Mouse (Mus musculus) lung, postnatal 4 days (tissue): ENCODE data around the gene Prkn.

Experiments
- DNase-seq, 2 experiments: peaks; one replicate each; pipeline ENCODE4 v3.0.0; 2021

Gene Prkn

GRCm38 (mm10) chr17:11866231-11866630 lies 1026.0 kb downstream of the Prkn start:
- DNase-seq: no peak

GRCm38 (mm10) chr17:11867334-11868095 lies 1027.3 kb downstream of the Prkn start:
- no peak for DNase-seq

DNA sequence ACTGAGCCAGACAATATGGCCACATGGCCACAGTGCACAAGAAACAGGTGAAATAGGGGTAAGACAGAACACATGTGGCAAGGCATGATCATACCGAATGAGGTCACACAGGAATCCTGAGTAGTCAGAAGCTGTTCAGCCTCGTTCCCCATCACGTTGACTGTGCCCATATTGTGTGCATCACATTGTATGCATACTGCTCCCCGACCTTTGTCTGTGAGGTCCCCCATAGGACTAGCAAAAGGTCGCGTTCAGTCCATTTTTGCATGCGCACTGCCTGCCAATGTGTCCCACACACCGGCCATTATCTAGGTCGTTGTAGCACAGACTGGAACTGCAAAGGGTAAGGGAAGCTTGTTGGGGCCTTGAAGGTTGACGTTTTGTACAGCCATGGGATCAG lies 1030.4 kb downstream of the Prkn start:
- no peak for DNase-seq

DNA sequence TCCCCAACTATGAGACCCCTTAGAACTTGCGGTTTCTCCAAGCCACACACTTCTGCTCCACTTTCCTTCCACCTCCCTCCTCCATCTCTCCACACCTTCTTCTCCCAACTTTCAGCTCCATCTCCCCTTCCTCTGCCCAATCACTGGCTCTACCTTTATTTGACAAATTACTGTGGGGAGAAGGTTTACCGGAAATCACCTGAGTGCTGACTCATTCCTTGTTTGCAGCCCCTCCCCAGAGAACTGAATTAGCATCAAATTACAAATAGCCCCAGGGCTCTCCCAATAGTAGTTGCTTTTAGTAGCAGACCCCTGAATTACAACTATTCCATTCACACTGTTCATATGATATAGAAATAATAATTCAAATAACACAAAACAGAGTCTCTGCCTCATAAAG lies 1036.1 kb downstream of the Prkn start:
- DNase-seq: no peak

DNA sequence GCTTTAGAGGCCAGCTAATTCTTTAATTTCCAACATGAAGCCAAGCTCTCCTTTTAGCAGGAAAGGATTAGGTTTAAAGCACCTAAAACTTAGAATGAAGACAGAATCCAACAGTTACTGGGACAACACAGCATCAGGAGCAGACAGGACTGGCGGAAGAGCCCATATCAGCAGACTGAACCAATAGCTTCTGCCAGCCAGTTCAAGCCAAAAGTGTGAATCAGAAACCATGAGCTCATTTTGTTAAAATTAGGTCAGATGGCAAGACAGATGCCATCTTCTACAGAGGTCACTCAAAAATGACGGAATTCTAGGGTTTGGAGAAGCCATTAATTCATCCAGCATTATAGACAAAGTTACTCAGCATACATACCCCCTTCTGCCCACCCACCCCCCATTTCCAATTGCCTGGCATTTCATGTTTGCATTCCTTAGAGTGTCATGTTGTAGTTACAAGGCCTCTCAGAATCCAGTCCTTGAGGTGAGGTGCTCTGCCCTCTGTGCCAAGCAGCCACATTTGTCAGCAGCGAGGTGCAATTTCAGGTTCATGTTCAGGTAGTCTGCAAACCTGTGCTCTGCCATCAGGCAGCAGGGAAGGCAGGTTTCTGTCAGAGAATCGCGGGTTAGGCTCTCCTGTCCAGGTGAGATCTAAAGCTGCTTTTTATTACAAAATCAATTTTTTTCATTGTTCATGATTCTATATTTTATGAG lies 1041.1 kb downstream of the Prkn start:
- no peak for DNase-seq

DNA sequence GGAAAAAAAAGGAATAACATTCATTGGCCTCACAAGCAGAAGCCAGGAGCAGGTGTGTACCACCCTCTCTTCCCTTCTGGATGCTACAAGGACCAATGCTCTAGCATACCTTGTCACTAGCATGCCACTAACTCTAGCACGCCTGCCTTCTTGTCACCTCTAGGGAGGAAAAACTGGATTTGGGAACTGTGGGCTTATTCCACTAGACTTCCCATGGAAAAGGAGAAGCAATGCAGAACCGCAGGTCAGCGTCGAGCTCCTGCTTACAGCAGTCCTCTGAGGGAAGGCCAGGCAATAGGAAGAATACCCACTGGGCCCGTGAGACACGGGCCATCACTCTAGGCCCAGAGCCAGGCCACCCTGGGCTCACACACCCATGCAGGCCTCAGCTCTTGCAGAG lies 1045.4 kb downstream of the Prkn start:
- DNase-seq: no peak

GRCm38 (mm10) chr17:11886963-11887362 lies 1046.8 kb downstream of the Prkn start:
- DNase-seq: no peak

DNA sequence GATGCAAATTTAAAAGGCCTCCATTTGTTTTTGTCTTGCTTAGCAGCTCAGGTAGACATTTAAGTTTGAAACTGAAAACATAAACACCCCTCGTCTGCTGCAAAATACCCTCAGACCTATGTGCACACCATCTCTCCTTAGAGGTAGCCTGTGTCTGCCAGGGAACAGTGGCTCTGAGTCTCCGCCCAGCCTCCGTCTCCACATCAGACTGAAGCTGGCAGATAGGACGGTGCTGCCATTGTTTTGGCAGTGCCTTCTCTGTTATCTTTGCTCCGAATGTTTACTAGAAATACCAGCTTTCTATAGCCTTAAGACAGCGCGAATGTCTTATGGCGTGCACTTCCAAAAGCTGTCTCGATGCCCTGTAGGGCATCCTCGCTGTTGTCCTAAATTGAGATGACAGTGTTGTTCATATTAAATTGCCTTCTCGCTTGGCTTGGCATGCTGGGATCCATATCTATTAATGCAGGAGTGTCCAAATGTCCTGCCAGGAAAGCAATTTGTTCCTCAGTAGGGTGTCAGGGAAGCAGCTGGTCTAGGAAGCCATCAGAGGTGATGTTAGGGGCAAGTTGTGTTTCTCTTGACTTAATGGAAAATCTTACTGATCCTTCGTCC lies 1047.5 kb downstream of the Prkn start:
- DNase-seq: no peak

DNA sequence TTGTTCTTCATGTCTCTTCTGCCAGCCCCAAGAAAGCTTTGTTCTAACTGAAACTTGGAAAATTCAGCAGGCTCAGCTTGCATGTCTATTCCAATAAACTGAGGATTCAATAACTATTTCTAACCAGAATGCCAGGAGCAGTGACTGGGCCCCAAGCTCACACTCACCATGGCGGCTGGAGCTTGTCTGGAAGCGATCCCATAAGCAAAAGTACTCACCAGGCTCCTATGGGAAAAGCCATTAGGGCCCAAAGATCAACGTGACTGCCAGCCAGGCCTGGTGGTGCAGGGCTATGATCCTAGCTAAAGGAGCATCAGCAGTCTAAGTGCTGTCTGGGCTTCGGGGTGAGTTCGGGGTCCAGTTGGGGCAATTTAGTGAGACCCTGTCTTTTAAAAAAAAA lies 1048.6 kb downstream of the Prkn start:
- no peak for DNase-seq

DNA sequence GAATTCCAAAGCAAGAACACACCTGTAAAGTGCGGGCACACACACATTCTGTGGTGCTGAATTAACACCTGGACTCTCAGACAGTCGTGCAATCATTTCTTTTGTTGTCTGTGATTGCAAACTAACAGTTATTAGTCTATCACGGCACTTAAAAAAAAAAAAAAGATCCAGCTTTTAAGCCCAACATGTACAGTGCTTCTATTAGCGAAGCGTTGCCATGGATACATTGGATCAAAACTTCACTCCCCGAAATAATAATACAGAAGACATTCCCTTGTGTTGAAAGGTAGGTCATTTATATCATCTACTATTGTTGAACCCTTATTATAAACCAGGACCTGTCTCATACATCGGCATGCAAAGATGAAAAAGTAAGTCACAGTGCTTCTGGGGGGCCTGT lies 1060.1 kb downstream of the Prkn start:
- DNase-seq: no peak

GRCm38 (mm10) chr17:11901731-11902130 lies 1061.5 kb downstream of the Prkn start:
- DNase-seq: no peak

GRCm38 (mm10) chr17:11903001-11903400 lies 1062.8 kb downstream of the Prkn start:
- no peak for DNase-seq

DNA sequence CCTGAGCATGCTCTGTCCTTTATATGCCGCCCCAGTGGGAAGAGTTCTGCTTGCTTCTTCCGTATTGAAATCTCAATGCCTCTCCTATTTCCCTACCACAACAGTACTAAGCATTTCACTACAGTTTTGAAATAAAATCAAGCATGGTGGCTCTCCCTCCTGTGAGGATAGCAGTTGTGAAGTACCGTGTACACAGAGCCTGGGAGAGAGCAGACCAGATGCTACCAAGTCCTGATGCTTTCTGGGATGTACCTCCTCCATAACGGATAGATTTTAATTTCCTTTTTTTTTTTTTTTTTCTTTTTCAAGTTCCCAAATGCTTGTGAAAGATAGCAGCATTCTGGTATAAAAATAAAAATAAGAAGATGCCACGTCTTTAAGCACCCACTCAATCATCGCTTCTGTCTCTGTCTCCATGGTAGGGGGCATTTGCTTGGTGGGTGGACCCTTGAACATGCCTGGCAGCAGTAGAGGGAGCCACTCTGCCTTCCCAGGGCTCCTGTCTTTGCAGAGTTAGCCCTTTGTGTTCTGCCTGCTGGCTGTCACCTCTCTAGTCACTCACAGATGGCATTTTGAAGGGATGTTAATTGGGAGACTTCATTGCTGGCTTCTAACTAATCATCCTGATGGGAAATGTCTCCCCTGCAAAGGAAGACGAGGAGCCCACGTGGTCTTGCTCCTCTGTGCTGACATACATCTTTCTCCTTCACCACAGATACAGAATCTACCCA lies 1070.6 kb downstream of the Prkn start:
- DNase-seq: no peak

- DNase-seq: no peak
Measured at GRCm38 (mm10) chr17:11912136-11912535, 1072.0 kb downstream of the Prkn start.

DNA sequence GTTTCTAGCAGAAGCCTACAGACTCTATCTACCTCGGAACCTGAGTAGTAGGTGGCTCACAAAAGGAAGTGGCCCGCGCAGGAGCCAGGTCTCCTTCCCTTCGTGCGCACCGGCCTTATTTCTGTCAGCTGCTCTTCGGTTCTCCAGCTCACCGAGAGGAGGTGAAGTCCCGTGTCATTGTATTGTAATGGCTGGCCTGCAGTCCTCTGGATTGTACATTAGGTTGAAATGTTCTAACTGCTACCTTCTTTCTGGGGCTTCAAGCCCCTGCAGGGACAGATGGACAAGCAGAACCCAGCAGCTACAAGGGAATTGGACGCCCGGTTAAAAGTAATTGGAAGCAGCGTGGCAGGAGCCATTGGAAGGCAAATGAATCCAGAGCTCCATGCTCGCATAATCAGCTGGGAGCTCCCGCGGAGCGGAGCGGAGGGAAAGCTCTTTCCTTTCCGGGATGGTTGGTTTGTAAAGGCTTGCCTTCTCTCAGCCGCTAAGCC lies 1072.7 kb downstream of the Prkn start:
- DNase-seq: no peak

DNA sequence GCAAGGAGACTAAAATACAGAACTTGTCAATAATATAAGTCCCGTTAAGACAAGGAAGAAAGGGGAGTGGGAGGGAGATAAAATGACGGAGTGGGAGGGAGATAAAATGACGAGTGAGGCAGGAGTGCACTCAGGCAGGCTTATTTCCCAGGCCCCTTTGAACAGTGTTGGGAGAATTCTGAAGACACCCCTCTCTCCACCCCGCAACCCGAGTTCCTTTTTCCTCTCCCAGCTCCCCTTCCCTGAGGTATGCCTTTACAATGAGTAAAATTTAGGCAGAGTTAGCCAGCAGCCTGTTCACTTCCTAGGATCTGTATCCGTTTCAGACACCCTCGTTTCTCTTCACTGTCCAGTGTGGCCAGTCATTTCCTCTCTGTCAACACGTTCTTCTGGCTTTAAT lies 1073.4 kb downstream of the Prkn start:
- DNase-seq: no peak

DNA sequence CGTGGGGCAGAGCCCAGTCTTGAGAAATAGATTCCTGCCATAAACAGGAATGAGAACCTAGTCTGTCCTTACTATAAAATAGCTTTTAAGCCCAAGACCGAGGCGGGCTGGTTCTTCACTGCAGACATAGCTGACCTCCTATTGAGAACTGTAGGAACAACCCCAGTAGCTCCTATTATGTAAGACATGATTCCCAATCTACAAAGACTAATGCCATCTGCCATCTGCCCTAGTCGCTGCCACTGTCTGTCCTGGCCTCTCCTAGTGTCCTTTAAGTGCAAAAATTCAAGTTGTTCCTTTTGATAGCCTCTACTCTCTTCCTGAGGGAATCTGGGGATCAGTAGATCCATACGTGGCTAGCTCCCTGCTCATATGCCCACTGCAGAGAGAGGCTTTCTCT lies 1074.3 kb downstream of the Prkn start:
- no peak for DNase-seq

DNA sequence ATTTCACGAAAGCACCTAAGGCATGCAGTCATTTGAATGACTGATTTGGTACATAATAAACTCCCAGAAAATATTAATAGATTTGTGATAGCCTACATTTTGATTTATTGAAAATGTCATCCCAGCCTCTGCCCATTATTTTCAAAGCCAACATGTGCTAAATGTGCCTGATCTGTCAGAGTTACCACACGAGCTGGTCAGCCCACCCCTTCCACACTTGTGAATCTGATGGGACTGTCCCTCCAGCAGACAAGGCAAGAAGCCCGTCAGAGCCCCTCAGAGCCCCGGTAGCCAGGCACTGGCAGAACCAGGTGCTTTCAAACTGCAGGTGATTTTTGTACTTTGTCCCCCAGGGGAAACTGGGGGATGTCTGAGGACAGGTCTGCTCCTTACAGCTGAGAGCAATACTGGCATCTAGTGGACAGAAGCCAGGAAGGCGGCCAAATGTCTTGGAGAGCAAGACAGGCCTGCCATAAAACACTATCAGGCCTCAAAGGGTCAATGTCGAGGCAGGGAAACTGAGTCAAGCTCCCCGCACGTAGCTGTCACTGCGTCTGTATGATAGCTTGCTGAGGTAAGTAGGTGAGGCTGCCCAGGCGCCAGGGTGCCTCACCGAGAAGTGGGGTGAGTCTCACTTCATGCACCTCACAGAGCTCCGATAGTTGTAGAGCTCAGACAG lies 1078.1 kb downstream of the Prkn start:
- DNase-seq: no peak

- no peak for DNase-seq
Measured at GRCm38 (mm10) chr17:11919581-11919980, 1079.4 kb downstream of the Prkn start.

DNA sequence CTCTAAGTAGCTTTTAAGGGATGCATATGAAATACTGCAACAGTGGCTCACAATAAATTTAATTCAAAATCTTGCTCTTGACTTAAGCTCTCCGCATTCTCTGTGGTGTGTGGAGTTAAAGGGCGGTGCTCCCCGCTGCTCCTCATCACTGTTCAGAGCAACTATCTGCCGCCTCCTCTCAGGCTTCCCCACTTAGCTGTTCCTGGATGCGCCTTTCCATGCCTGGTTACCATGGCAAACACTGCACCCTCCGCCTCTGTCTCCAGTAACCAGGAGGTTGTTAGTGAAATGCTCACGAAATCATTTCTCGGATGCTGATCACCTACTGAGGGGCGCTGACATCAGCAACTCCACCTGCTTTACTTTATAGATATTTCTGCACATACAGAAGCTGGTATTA lies 1080.8 kb downstream of the Prkn start:
- no peak for DNase-seq

DNA sequence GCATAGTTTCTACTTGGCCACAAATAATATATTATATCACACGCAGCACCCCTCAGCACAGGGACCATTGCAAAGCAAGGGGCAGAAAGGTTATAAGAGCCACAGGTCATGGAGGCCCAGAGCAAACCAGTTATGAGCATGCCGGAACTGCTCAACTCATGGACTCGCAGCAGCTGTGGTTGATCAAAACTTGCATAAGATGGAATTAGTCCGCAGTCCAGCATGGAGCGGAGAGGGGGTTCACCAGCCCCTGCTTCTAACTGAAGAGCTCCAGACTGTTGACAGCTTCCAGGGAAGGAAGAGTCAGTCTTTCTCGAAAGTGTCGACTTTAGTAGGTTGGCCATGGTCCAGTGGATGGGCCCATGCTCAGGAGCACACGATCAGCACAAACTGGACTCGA lies 1083.8 kb downstream of the Prkn start:
- DNase-seq: no peak

DNA sequence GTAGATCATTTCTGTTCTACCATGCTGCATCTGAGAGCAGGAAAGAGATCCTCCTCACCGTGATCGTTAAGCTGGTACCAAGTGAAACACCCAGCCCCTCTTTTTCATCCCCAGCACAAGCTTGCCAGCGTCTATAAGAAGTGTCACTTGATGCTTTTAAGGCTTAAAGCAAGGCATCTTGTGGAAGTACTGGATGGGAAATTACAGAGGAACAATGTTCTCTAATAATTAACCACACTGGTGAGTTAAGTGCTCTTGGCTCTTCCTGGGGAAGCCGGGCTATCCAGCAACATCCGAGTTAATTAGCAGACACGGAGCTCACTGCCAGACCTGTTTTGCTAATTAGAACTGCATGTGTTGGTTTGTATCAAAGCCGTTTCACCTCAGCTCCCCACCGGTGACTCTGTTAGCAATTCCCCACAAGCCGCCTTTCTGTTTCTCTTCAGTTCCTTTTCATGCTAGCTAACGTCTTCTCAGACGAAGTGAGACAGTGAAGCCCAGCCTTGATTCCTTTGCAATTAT lies 1086.7 kb downstream of the Prkn start:
- no peak for DNase-seq
